Mouse (Mus musculus): ENCODE measurements at regions not wholly inside any gene's neighbourhood (a gene's known extent, or its start where the extent isn't known, plus 50 kb on each side); places are given as distances from the start of the nearest gene placed in this dataset.

DNA sequence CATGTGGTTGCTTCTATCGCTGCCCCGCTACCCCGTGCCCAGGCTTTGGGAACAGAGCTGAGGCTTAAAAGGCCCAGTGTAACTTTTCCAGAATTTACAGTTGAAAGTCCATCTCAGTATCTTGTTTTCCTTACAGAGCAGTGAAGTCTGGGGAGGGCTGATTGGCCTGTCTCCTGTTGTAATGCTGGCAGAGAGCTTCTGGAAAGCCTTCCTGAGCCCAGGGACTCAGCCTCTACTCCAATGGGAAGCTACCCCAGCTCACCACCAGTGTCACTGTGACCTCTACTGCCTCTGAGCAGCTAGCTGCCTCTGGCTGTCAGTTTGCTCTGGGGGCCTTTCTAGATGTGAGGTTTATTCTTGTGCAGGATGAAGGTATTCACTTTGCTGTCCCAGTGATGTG, 87.5 kb downstream of the Kcnrg start:
- DNase-seq (ENCODE audit: low read depth, low spot score) = peak; percentile 12

DNA sequence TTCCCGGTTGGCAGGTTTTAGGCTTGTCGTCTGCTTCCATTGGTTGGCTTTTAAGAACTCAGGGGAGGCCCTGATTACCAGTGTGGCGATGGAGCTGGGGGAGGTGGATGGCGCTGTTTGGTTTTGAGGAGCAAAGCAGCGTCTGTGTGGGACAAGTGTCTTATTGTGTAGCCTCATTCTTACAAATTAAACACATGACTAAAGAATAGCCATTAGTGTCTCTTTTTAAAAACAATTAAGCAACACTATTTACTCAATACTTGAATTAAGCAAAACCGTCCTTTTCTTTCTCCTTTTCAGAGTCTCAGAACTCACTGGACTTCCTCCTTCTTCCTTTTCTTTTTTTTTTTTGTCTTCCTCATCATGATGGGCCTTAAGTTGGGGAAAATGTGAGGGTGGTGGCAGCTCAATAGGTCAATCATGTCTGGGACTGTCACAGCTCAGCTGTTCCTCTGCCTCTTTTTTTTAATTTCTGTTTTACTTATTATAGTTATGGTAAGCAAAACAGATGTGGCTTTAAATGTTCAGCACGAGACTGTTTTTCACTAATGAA, 89.1 kb downstream of the Kcnrg start:
- no peak for DNase-seq (ENCODE audit: low read depth, low spot score)

DNA sequence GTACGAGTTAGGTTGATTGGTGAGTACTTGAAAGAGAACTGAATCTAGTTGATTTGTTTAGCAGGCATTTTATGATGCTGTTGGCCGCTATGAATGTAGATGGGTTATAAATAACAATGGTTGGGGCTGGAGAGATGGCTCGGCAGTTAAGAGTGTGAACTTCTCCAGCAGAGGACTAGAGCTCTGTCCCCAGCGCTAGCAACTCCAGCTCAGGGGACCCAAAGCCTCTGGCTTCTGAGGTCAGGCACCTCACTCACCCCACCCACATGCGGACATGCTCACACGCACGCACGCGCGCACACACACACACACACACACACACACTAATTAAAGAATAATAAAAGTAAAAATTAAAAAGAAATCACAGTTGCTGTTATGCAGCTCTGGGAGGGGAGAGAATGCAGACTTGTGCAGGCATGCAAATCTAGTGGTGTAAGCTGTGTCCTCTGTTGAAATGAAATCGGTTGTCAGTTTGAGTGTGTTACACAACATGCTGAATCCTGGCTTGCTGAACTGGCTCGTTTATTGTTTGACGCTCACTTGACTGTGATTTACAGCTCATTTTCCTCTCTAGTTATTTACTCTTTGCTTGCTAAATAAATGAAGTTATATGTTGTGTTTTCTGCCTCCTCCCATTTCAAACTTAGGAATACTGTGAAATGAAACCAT, 89.8 kb downstream of the Kcnrg start:
- no peak for DNase-seq (ENCODE audit: low read depth, low spot score)

DNA sequence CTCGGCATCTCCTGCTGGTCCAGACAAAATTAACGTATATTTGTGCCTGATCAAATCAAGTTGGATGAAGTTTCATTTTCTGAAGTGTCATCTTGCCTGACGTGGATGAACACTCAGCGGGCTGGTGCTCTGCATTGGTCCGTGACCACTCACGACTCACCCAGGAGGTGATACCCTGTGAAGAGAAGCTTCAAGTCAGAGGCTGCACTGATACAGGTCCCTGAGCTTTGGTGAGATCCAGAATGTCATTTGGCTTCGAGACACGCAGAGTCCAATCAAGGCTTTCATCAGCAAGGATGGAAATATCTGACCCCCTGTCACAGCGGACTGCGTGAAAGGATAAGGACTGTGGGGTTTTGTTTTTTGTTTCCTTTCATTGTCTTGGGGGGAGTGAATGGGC, 90.4 kb downstream of the Kcnrg start:
- no peak for DNase-seq (ENCODE audit: low read depth, low spot score)

DNA sequence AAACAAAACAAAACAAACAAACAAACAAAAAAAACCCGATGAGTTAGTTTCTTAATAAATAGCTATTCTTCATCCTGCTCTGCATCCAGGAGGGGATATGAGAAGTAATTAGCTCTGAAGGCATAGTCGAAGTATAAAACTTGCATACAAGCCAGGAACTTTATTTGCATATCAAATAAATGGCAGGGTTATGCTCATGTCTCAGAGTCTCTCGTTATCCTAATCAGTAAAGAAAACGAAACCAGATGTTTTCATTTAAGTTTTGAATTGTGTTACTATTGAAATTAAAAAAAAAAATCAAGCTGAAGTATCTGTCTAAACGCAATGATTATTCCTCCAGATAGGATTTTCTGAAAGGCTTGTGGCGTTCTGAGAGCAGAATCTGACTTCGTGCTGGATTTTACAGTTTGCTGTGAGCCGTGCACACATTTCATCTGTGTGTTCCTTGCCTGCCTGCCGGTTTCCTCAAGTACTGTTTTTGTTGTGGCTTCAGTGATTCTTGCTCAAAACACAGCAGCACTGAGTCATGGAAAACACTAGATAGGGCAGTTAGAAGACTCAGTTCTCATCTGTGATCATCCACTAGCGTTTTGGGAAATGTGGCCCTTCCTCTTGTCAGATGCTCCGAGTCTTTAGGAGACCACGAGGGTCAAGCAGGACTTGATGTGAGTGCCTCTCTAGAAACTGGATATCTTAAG, 91.2 kb downstream of the Kcnrg start:
- DNase-seq (ENCODE audit: low read depth, low spot score) = no peak

DNA sequence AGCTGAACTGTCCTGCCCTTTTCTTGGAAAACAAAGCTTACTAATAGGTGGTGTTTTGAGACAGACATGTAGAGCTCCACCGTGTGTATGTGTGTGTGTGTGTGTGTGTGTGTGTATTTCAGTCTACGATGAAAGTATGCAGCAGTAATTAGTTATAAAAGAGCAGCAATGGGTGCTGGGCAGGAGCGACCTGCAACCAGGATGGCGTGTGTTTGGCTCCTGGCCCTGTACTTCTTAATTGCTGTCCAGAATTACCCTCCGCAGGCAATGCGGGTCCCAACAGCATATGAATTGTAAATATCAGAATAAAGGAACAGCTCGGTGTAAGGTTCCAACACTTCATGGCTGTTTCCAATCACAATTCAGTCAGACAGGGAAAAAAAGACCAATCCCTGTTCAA, 92.4 kb downstream of the Kcnrg start:
- DNase-seq (ENCODE audit: low read depth, low spot score) = no peak

DNA sequence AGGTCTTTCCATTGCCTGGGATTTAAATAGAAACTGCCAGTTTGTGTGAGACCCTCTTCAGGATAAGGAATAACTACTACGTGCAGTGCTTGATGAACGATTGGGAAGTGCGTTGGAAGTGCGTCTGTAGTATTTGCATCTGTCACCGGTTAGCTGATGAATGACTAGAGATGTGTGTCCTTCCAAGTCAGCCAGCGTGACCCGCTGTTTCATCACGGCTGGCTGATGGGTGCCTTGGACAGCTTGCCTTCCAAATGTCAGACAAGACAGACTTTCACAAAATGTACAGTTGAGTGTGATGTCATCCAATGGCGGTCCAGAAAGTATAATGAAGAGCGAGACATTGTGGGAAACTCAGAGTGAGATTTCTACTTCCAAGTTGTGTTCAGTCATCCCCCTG, 93.9 kb downstream of the Kcnrg start:
- DNase-seq (ENCODE audit: low read depth, low spot score) = no peak

DNA sequence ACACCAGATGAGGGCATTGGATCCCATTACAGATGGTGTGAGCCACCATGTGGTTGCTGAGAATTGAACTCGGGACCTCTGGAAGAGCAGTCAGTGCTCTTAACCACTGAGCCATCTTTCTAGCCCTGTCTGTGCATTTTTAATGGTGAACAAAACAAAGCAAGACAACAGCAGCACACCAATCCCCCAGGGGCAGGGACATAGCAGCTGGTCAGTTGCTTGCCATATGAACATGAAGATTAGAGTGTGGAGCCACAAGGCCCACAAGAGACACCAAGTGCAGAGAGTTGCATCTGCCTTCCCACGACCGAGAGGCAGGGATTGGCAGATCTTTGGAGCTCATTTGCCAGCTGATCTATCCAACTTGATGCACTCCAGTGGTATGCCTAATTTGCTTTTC, 96.7 kb downstream of the Kcnrg start:
- no peak for DNase-seq (ENCODE audit: low read depth, low spot score)

DNA sequence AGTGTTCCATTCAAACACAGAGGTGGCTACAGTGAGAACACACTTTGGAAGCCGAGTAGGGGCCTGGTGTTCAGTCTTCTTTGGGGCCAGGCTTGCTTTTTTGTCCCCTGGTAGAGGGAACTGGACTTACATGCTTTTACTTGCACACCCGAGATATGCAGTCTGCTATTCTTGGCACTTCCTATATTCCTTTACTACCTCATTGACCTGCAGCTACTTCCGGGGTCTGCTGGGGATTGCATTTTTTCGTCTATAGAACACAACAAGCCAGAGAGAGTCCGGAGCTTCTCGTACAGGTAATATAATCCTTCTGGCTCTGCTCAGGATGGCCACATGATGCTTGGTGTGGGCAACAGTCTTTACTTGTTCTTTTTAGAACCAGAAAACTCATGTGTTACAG, 99.7 kb downstream of the Kcnrg start:
- no peak for DNase-seq (ENCODE audit: low read depth, low spot score)

DNA sequence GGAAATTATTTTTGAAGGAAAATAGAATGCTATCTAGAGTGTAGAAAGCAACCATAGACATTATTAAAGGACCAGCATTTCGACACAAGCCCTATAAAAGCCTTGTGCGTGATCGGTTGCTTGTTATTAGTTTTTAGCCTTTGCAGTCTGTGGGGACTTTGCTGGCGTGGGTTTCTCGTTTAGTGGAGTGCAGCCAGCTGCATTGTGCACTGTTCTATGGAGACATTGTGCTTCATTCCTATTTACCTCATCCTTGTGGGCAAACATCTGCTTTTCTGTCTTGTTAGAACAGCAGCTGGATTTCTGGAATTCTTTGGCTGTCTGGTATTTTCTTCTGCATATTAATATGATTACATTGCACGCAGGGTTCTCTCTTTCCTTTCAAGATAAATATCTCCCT, 101.1 kb downstream of the Kcnrg start:
- no peak for DNase-seq (ENCODE audit: low read depth, low spot score)

DNA sequence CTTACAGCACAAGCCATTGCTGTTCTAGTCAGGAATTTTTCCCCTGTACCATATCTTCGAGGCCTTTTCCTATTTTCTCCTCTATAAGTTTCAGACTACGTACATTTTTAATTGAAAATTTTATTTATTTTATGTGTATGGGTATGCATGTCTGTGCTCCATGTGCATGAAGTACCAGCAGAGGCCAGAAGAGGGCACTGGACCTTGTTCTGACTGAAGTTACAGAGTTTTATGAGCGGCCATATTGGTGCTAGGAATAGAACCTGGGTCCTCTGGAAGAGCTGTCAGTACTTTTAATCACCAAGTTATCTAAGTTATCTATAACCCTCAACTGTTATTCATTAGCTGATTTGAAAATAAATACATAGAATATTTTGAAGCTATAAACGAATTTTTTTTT, 108.5 kb downstream of the Kcnrg start:
- DNase-seq (ENCODE audit: low read depth, low spot score) = peak; percentile 35

DNA sequence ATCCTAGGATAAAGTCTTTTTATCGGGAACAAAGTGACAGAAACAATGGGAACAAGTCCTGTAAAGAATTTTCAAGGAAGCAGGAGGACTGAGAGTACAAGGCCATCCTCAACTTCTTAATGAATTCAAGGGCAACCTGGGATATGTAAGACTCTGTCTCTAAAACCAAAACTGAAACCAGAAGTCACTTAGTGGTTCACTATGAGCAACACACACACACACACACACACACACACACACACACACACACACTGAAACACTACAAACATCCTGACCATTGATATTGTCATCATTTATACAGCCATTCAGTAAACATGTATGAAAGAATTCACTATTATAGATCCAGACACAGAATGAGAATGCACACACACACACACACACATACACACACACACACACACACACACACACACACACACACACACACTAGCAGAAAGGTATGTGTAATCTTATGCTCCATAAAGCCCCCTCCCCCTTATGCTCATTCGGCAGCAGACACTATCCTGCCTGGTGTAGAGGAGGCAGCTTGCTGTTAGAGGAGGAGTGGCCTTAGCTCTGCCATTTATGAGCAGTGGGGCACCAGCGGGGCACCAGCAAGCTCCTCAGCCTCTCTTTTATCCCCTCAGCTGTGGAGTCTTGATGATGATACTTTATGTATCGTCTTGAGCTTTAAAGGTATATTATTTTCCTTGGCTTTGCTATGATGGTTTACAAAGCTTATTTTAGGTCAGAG, 111.3 kb downstream of the Kcnrg start:
- no peak for DNase-seq (ENCODE audit: low read depth, low spot score)

DNA sequence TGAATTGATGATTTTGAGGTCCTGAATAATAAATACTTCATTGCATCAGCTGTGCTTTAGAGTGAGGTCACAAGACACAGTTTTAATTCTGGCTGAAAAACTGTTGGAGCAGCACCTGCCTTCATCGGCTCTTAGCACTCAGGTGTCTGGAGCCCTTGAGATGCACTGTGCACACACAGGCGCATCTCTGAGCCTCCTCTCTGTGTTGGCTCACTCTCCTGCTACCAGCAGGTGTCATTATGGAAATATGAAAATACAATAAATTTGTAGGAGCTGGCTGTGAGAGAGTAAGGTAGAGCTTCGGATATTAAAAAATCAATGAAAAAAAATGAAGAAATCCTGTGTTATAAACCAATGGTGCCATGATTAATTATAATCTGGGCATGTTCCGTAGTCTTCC, 114.0 kb downstream of the Kcnrg start:
- DNase-seq (ENCODE audit: low read depth, low spot score) = no peak

DNA sequence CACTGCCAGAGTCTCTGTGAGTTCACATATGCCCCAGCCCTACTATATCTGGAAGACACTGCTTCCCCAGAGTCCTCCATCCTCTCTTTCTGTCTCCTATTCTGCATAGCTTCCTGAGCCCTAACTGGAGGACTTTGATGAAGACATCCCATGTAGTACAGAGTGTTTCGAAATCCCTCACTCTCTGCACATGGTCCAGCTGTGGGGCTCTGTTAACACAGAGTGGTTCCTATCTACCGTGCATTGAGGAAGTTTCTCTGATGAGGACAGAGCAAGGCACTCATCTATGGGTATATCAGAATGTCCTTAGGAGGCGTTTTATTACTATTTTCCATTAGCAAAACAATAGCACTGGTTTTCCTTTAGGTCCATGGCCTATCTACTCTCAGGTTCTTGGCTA, 117.7 kb downstream of the Kcnrg start:
- no peak for DNase-seq (ENCODE audit: low read depth, low spot score)

DNA sequence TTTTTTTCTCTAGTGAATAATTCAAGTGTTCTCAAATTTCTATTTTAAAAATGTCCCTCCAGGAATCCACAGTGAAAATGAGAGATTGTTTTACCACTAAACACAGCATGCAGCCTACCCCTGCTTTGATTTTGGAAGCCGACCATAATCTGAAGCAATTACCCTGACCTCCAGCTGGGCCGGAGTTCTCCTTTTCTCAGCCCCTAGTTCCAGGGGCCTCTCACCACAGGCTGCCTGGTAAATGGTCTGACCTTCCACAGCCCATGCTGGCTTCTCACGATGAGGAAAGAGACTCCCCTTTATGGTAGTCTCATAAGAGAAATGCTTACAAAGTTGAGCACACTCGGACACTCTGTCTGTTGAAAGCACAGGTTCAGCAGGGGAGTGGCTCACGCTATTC, 121.3 kb downstream of the Kcnrg start:
- DNase-seq (ENCODE audit: low read depth, low spot score) = no peak

DNA sequence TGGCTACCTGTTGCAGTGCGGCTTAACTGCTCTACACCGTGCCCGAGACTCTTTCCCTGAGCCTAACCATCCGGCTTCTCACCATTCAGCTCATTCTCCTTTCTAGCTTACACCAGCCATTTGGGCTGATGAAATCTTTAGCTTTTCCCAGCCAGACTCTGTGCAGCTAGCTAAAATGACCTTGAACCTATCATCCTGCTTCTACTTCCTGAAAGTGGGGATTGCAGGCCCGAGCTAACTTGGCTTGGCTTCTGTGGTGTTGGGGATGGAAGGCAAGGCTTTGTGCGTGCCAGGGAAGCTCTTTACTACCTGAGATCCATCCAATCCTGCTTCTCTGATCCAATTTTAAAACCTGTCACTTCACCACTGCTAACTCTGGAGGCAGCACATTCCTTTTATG, 128.3 kb downstream of the Kcnrg start:
- DNase-seq (ENCODE audit: low read depth, low spot score) = no peak

DNA sequence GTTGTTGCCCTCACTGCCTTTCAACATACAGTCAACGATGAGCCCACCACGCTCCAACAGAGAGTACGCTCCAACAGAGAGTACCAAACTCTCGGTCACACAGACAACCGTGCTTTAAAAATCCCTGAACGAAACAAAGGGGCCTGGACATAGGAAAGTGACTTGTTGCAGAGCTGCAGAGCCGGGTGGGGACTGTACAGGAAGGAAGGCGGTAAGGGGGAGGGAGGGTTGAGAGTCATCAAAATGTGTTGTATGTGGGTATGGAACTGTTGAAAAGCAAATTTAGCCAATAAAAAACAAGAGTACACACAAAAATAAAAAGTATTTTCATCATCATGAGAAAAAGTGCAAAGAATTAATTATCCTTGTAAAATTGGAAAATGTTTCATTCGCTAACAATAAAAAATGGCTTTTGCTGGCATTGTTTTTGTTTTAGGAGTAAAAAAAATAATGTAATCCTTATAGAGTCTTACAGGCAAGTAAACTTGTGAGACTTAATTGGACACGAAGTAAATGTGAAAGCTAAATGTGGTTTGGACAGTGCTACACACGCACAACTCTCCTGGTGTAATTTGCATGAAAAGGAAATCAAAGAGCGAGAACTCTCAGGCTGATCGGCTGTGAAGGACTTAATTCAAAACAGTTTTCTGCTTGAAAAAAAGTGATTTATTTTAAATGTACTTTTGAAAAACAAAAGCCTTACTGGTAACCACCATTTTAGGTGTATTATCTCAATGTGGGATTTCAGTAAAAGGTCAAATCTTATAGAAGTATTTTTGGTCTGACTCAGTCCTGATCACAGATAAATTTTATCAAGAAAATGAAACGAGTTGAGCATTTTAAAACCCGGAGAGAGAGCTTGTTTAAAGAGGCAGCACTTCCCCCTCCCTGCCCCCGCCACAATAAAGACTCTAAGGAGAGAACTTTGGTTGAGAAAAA, 129.4 kb downstream of the Kcnrg start:
- DNase-seq (ENCODE audit: low read depth, low spot score) = no peak

DNA sequence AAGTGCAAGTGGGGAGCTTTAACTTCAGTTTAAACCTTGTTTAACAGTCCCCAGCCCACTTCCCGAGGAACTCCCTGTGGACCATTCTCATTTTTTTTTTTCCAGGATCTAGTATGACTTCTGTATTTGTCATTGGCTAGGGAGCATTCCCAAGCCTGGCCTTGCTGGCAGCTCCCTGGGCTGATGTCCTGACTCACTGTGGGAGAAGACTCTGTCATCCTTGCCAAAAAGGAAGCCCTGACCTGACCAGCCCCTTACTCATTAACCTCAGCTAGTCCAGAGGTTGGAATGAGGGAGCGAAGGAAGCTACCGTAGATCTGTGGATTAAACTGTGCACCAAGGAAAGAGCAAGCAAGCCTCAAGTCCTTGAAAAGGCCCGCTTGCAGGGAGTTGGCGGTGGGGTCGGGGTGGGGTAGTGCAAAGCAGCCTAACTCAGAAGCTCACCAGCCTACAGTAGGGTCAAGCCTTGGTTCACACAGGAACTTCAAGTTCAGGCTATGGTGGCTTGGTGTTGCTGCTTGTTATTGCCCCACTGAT, 130.3 kb downstream of the Kcnrg start:
- DNase-seq (ENCODE audit: low read depth, low spot score) = no peak

DNA sequence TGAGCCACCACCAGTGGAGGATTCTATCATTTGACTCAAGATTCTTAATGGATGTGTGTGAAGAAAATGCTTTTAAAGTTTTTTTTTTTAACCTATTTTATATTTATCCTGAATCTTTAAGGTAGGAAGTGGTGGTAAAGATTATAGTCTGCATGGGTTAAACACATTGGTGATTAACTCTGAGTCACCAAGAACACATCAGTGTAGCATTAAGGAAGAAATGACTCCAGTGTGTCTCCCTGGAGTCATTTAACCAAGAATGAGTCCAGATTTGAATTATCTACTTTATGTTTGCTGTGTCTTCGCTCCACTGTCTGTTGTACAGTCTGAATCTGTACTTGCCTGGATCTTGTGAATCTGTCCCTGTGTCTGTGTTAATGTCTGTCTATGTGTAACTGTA, 132.2 kb downstream of the Kcnrg start:
- no peak for DNase-seq (ENCODE audit: low read depth, low spot score)

DNA sequence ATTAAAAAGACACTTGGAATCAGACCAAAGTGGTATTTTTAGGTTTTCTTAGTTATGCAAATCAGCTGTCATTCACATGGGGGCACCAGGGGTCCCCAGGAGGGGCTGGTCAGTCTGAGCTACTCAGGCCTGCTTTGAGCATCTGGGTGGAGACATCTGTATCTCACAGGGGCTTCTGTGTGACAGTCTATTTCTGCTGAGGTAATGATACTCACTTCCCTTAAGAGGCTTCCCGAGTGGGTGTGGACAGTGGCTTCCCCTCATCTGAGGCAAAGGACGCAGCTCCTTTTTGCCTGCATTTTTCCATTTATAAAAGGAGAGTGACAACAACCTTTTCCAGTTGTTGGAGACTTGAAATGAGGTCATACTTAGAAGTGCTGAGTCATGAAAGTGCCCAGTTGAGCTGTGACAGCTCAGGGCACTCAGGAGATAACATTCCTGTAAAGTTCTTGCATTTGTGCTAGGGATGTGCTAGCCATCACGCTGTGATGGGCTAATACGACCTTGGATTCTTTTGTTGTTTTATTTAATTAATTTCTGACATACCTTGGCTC, 136.7 kb downstream of the Kcnrg start:
- peak; percentile 16 for DNase-seq (ENCODE audit: low read depth, low spot score)

DNA sequence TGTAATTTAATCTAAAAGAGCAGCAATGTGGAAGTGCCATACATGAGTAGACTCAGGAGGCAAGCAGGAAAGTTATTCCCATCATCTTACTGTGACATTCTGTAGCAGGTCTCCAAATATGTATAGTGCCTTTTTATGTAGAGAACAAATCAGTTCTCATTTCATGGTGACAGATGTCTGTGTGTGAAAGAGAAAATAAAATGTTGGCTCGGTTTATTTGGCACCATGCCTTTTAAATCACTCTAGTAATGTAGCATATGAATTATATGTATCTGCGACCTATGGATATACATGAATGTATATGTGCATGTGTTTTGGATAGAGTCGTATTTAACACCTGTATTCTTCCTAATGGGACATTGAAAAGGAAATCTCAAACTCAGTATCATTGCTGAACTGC, 146.2 kb downstream of the Kcnrg start:
- DNase-seq (ENCODE audit: low read depth, low spot score) = no peak

All from ZHBTc4 (cell line).